Mouse (Mus musculus): ENCODE results near the gene Hoxb2.

DNA sequence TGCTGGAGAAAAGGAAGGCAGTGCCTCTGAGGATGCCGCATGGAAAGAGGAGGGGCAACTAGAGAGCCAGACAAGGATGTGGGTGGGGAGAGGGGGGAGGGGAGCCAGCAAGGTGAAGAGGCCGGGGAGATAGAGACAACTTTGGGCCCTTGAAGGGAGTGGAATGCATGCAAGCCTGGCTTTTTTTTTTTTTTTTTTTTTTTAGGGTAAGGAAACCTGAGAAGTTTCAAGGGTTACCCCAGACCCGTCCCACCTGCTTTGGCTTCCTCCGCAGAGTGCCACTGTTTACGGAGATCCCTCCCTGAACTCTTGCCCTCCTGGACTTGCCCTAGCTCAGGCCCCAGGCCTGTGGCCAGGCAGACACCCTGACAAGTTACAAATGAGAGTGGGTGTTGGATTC, 13.5 kb downstream of the Hoxb2 start:
- TF ChIP-seq CTCF (IDR thresholded peaks at IDR 0.05; ENCODE audit: borderline replicate concordance, control insufficient read depth, extremely low read depth, insufficient read depth, low read length, poor library complexity) (no peak), POLR2A (IDR thresholded peaks at IDR 0.05; ENCODE audit: control insufficient read depth, extremely low read depth, insufficient read depth, low read length, poor library complexity) (no peak)

Data from thymus, adult 2 months (tissue).